Mouse (Mus musculus): ENCODE results near the gene Junb.

Gene Junb

DNA sequence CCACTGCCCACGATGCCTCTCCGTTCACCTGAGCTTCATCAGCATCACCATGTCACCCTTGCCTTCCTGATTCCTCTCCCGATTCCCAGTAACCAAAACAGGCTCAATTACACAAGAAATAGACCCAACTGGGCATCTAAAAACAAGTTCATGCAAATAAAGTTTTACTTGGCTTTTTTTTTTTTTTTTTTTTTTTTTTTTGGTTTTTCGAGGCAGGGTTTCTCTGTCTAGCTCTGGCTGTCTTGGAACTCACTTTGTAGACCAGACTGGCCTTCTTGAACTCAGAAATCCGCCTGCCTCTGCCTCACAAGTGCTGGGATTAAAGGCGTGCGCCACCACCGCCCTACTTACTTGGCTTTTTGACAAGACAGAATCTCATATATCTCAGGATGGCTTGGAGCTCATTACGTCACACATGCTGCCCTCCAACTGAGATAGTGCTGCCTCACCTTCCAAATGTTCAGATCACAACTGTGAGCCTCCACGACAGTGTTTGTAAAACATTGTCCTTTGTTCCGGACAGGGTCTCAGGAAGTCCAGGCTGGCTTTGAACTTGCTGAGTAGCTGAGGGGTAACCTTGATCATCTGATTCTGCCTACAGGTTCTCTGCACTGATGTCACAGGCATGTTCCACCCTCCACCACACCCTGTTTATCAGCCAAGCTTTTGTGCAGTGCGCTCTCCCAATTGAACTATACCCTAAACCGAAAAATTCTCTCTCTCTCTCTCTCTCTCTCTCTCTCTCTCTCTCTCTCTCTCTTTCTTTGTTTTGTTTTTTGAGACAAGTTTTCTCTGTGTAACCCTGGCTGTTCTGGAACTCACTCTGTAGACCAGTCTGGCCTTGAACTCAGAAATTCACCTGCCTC lies 40.7 kb downstream of the Junb start:
- in situ Hi-C loops (cut with MseI, MboI) = no loop called here

DNA sequence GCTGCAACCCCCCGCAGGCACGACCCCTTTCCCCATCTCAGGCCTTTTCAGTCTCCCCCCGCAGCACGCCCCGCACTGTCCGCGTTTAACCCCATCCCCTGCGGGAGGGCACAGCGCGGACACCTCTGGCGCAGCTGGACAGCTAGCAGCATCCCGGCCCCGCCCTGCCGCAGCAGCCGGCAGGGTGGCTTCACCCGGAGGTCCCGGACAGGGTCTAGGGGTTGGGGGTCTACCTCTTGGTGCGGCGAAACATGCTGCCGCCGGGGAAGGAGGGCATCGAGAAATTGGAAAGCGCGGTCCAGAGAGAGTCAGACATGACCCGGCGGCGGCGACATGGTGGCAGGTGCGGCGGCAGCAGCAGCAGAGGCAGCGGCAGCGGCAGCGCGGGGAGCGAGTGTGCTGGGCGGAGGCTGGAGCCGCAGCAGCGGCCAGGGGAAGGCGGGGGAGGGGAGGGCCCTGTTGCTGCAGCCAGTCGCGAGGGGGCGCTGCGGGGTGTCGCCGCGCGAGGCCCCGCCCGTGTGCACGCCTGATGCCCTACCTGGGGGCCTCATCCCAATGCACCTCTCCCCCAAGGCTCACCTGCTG lies 41.5 kb downstream of the Junb start, which contains the start of gene Mast1:
Gene Mast1, minus strand, starts transcription at position 398 of the 585 bp plus-strand sequence.
- in situ Hi-C loops (cut with MseI, MboI) = no loop called here

DNA sequence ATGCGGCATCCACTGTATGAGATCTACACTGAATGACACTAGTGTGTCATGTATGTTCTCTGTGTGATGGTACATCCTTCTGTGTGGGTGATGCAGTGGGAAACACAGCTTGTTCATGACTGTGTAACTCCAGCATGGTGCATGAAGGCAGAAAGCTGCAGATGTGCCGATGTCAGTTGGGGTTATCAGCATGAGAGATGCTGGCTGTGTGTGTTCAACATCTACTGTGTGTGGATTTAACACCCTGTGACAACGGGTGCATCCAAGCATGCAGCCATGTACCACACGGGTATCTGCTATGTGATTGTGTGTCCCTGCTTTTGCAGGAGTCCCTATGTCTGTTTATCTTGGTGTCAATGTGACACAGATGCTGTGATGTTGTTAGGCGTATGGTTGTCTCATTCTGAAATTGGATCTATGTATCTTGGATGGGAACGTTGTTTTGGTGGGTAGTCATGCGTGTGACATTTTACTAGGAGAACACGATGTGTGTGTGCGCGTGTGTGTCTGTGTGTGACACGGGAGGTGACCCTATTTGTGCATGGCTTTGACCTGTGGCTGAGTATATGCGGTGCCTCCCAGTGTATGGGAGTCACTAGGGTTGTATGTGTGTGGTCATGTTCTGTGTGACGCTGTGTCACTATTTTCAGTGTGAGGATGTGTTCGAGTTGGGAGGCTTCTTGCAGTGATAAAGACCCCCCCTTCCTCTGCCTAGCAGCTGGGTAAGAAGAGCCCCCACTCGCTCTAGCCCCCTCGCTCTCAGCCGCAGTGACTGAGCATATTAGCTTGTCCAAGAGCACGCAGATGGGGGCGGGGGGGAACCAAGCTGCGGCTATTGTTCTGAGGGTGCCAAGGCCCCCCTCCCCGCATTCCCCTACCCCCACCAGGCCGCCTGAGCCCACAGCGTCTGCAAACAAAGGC lies 42.2 kb downstream of the Junb start:
- in situ Hi-C loops (cut with MseI, MboI) = no loop called here

DNA sequence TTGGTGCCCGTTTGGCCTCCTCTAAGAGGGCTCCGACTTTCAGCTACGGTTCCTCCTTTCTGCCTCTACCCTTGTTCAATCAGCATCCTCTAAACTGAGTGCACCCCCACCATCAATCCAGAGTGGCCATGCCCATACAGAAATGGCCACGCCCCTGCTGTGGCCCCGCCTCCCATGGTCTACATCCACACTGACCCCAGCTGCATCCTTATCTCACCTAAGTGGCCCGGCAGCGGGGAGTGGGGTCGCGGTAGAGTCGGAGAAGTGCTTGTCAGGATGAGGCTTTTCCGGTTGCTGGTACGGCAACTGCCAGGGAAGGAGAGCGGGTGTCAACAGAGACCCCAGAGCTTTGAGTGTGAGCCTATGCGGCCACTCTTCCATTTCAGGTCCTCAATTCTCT lies 43.0 kb downstream of the Junb start:
- in situ Hi-C loops (cut with MseI, MboI) = no loop called here

DNA sequence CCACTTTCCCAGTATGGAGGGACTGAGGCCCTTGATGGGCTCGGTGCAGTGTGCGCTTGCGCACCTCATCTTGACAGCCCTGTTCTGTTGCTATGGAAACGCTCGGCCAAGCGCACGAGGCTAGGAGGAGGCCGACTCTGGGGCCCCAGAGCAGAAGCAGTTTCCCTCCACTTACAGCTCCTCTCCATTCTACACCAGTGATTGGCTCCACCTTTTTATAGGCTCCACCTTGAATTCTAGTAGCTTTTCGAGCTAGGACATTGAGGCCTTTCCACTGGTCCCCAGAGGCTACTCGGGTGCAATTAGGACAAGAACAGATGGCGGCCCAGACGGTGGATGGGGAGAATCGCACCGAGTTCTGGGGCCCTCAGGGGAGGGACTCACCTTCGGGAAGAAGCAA lies 43.7 kb downstream of the Junb start:
- in situ Hi-C loops (cut with MseI, MboI) = no loop called here

- in situ Hi-C loops (cut with MseI, MboI) = no loop called here
Observed at GRCm38 (mm10) chr8:84933767-84934559, 44.6 kb downstream of the Junb start.

DNA sequence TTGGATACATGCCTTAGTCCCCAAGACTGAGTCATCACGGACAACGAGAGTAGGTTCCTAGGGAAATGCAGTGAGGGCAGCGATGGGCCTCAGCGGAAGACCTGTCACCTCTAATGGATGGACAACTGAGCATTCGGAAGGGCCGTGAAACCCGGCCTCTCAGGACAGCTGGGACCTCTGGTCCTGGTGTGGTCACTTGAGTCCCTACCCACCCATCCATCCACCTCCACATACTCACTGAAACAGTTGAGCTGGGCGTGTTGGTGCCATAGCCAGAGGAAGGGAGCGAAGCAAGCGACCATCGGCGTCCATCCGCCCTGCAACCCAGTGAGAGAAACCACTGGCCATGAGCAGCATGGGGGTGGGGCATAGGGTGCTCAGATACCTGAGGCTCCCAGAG lies 47.9 kb downstream of the Junb start:
- in situ Hi-C loops (cut with MseI, MboI) = no loop called here

GRCm38 (mm10) chr8:84928456-84929306 lies 49.8 kb downstream of the Junb start:
- in situ Hi-C loops (cut with MseI, MboI) = no loop called here

- in situ Hi-C loops (cut with MseI, MboI) = no loop called here
Observed at GRCm38 (mm10) chr8:84927513-84927912, 51.0 kb downstream of the Junb start.

GRCm38 (mm10) chr8:84925557-84925956 lies 53.0 kb downstream of the Junb start:
- in situ Hi-C loops (cut with MseI, MboI) = no loop called here
